Mouse (Mus musculus) adrenal gland (tissue): ENCODE data around the gene Olfr566.

Source experiments
- intact Hi-C: fragments of 180-260 bp; cut with DNase I; formaldehyde crosslinking; loops from one replicate; pipeline ENCODE4 v1.15.1; 2025
- long read RNA-seq, 2 experiments: library from polyadenylated mRNA; unstranded; transcript quantifications; one replicate each; pipeline ENCODE4 v2.0.0; 2020; ENCODE audit warnings: borderline replicate concordance in 1 of 2; ENCODE audit not compliant: insufficient replicate concordance in 1 of 2

Gene Olfr566
- long read RNA-seq, experiment 1: 0 reads
- long read RNA-seq, experiment 2: 0 reads

- intact Hi-C loops: no loop called here
Observed at GRCm38 (mm10) chr7:102858665-102859064, at the start of gene Olfr566. Gene Olfr566 (minus strand): TSS chr7:102858765.

- intact Hi-C loops: no loop called here
Observed at GRCm38 (mm10) chr7:102890782-102891181, 32.2 kb upstream of the Olfr566 start, which contains the start of gene Olfr569. Gene Olfr569 (minus strand): TSS chr7:102890882.

- intact Hi-C loops: no loop called here
Observed at GRCm38 (mm10) chr7:102876822-102877221, 18.3 kb upstream of the Olfr566 start, which contains the start of gene Olfr568. Gene Olfr568 (plus strand): TSS chr7:102877122.

GRCm38 (mm10) chr7:102855807-102856206 is 2.8 kb downstream of the Olfr566 start:
- intact Hi-C loops: no loop called here
